Mouse (Mus musculus): ENCODE measurements at regions not wholly inside any gene's neighbourhood (a gene's known extent, or its start where the extent isn't known, plus 50 kb on each side); places are given as distances from the start of the nearest gene placed in this dataset.
A peak's percentile ranks its signal among the peaks of the same experiment; 100 is the strongest.

DNA sequence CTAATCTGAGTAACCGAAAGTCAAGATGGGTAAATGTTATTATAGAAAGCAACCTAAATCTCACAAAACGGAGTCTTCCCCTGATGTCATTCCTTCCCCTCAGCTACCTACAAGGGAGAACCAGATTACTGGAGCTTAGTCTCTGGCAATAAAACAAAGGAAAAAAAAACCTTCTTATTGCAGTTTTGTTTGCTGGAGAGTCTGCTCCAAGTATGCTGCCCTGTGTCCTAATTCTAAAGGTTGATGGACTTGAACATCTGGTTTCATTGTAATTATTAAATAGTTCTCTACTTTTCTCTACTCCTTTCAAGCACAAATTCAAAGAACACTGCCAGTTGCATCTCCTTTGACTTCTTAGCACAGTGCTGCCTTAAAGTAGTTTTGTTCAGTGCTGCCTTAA is 209.4 kb upstream of the Prmt6 start:
- Histone ChIP-seq H3K27me3 (replicated peaks; ENCODE audit: control insufficient read depth, insufficient read depth, low read length) (no peaks in the 10 kb centered on the region), H3K36me3 (ENCODE audit: control insufficient read depth, insufficient read depth, low read length) (no peaks in the 10 kb centered on the region), H3K9me3 (ENCODE audit: control insufficient read depth, low read length) (no peaks in the 10 kb centered on the region), H3K9ac (ENCODE audit: low read depth, low read length) (no peak overlapping the region), H3K4me1 (ENCODE audit: control insufficient read depth, insufficient read depth, low read length) (no peaks in the 10 kb centered on the region), H3K27ac (ENCODE audit: low read length) (no peak overlapping the region), H3K4me2 (ENCODE audit: low read depth, low read length) (no peak overlapping the region; the same call in 1 of the 2 replicates), H3K4me3 (ENCODE audit: low read length) (no peak overlapping the region)
- WGBS: 43% methylated on average over 2 of the region's 2 CpGs
- ATAC-seq: peak; percentile 60

DNA sequence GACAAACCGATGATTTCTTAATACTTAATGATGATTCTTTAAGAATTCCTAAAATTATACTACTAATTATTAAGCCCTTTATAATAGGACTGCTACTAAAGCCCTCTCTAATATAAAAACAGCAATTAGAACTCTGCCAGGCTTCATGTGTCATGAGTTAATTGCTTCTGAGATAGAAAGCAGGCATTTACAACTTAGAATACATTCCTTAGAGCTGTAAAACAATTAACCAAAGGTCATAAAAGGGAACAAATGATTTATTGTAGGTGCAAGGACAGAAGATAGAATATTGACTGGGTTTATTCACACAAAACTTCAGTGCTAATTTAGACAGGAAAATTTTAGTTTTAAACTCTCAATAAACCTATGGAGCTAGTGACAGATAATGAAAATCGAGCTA is 208.1 kb upstream of the Prmt6 start:
- Histone ChIP-seq H3K27me3 (replicated peaks; ENCODE audit: control insufficient read depth, insufficient read depth, low read length) (no peaks in the 10 kb centered on the region), H3K4me3 (ENCODE audit: low read length) (no peak overlapping the region), H3K27ac (ENCODE audit: low read length) (no peak overlapping the region), H3K36me3 (ENCODE audit: control insufficient read depth, insufficient read depth, low read length) (no peaks in the 10 kb centered on the region), H3K4me1 (ENCODE audit: control insufficient read depth, insufficient read depth, low read length) (no peaks in the 10 kb centered on the region), H3K4me2 (ENCODE audit: low read depth, low read length) (no peak overlapping the region), H3K9me3 (ENCODE audit: control insufficient read depth, low read length) (no peaks in the 10 kb centered on the region), H3K9ac (ENCODE audit: low read depth, low read length) (no peak overlapping the region)
- 33% methylated on average over 2 of the region's 2 CpGs for WGBS
- peak; percentile 86 for ATAC-seq

DNA sequence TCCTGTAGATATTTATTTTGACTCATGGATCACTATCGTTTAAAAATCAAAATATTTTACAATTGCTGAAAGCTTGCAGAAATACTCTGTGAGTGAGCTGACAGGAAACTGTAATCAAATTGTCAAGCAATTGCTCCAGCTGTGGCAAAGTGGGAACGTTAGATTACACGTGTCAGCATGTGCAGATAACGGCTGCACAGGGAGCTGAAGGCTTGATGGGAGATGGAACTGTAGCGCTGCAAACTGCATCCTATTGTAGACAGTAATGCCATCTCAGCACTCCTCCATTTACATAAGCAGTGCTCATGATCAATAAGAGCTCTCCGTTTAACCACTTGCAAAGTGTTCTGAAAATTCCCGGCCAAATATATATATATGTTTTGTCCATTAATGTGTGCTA is 201.7 kb upstream of the Prmt6 start:
- Histone ChIP-seq H3K9me3 (ENCODE audit: control insufficient read depth, low read length) (no peaks in the 10 kb centered on the region), H3K4me3 (ENCODE audit: low read length) (no peak overlapping the region), H3K27me3 (replicated peaks; ENCODE audit: control insufficient read depth, insufficient read depth, low read length) (no peaks in the 10 kb centered on the region), H3K4me1 (ENCODE audit: control insufficient read depth, insufficient read depth, low read length) (no peaks in the 10 kb centered on the region), H3K27ac (ENCODE audit: low read length) (no peak overlapping the region), H3K4me2 (ENCODE audit: low read depth, low read length) (no peak overlapping the region), H3K9ac (ENCODE audit: low read depth, low read length) (no peak overlapping the region), H3K36me3 (ENCODE audit: control insufficient read depth, insufficient read depth, low read length) (no peaks in the 10 kb centered on the region)
- no peak for ATAC-seq
- 52% methylated on average over 7 of the region's 7 CpGs for WGBS
